Mouse (Mus musculus) bone marrow, adult 2 months (tissue): ENCODE data around the gene Ankrd39. TPM values are rescaled to one million over a fixed set of nuclear protein-coding genes. Genes with fewer than 3 reads are reported as not detected.

Experiments
- H3K27ac ChIP-seq: fragments of 200-500 bp; 2 replicates; pipeline ENCODE4 v1.5.1; 2012; ENCODE audit warnings: low read depth, mild to moderate bottlenecking, control low read depth, inconsistent platforms, low read length; ENCODE audit not compliant: control insufficient read depth, poor library complexity, insufficient read depth
- H3K4me1 ChIP-seq: fragments of 200-500 bp; 2 replicates; pipeline ENCODE4 v1.6.1; 2011; ENCODE audit warnings: low read length; ENCODE audit not compliant: control insufficient read depth, insufficient read depth
- H3K4me3 ChIP-seq: fragments of 200-500 bp; replicated peaks from 2 replicates; pipeline ENCODE3; 2011; ENCODE audit warnings: mild to moderate bottlenecking, low read depth, low read length, control low read depth; ENCODE audit not compliant: control insufficient read depth
- CTCF ChIP-seq: fragments of 200-500 bp; IDR thresholded peaks from 2 replicates; pipeline ENCODE4 v1.5.1; 2011; ENCODE audit warnings: low read length, control low read depth; ENCODE audit not compliant: control insufficient read depth, insufficient read depth
- POLR2A ChIP-seq: fragments of 200-500 bp; IDR thresholded peaks from 2 replicates; pipeline ENCODE4 v1.6.1; 2011; ENCODE audit warnings: low read depth, mild to moderate bottlenecking, control low read depth, low read length, borderline replicate concordance; ENCODE audit not compliant: control insufficient read depth
- WGBS: fragments of 180-500 bp; shearing (Covaris S2); methylation state at CpG from one replicate; pipeline ENCODE4 v1.1.7; 2018; 5-methylcytosine and 5-hydroxymethylcytosine counted together
- polyA plus RNA-seq: library from polyadenylated mRNA; stranded (reverse); fragments of >200 nt; gene quantifications from 2 replicates; pipeline ENCODE4 v1.2.4, GENCODE M21; 2011; ENCODE audit warnings: low replicate concordance; ENCODE audit not compliant: missing spikeins, insufficient read depth, insufficient read length

Gene Ankrd39
- polyA plus RNA-seq, 1 experiment = 3.5 TPM

- TF ChIP-seq CTCF = no peak
- no peak for TF ChIP-seq POLR2A
- Histone ChIP-seq H3K27ac (no peak overlapping the region), H3K4me3 (no peak overlapping the region), H3K4me1 (no peaks in the 10 kb centered on the region)
- WGBS = 28% methylated on average over 1 of the region's 1 CpGs
Measured at GRCm38 (mm10) chr1:36528351-36528750, 18.9 kb downstream of the Ankrd39 start.

- TF ChIP-seq CTCF (no peak), POLR2A (no peak)
- Histone ChIP-seq H3K4me3 (no peak overlapping the region), H3K27ac (no peak overlapping the region), H3K4me1 (no peaks in the 10 kb centered on the region)
- 88% methylated on average over 10 of the region's 10 CpGs for WGBS
Measured at GRCm38 (mm10) chr1:36526903-36527302, 20.3 kb downstream of the Ankrd39 start.

- no peak overlapping the region for H3K27ac ChIP-seq
- WGBS = 90% methylated on average over 12 of the region's 12 CpGs
- TF ChIP-seq CTCF (no peak), POLR2A (no peak)
- H3K4me1 ChIP-seq = no peaks in the 10 kb centered on the region
- H3K4me3 ChIP-seq = no peak overlapping the region
Measured at GRCm38 (mm10) chr1:36525774-36526173, 21.5 kb downstream of the Ankrd39 start.

- Histone ChIP-seq H3K4me3 (no peak overlapping the region), H3K4me1 (no peaks in the 10 kb centered on the region), H3K27ac (no peak overlapping the region)
- WGBS = 92% methylated on average over 5 of the region's 5 CpGs
- TF ChIP-seq POLR2A = no peak
- no peak for TF ChIP-seq CTCF
Measured at GRCm38 (mm10) chr1:36524058-36524457, 23.2 kb downstream of the Ankrd39 start.

GRCm38 (mm10) chr1:36523332-36524013 lies 23.8 kb downstream of the Ankrd39 start:
- TF ChIP-seq CTCF (no peak), POLR2A (no peak)
- Histone ChIP-seq H3K4me3 (no peak overlapping the region), H3K4me1 (no peaks in the 10 kb centered on the region), H3K27ac (no peak overlapping the region)
- WGBS = 85% methylated on average over 9 of the region's 9 CpGs

GRCm38 (mm10) chr1:36522210-36522609 lies 25.0 kb downstream of the Ankrd39 start:
- WGBS = 88% methylated on average over 7 of the region's 7 CpGs
- no peaks in the 10 kb centered on the region for H3K4me1 ChIP-seq
- TF ChIP-seq CTCF (no peak), POLR2A (peak; percentile 19; the same call in 1 of the 2 replicates)
- no peak overlapping the region for H3K27ac ChIP-seq
- H3K4me3 ChIP-seq = no peak overlapping the region

GRCm38 (mm10) chr1:36519626-36520025 lies 27.6 kb downstream of the Ankrd39 start:
- TF ChIP-seq CTCF (no peak), POLR2A (no peak)
- WGBS = 77% methylated on average over 11 of the region's 11 CpGs
- no peak overlapping the region for H3K4me3 ChIP-seq
- no peaks in the 10 kb centered on the region for H3K4me1 ChIP-seq
- no peak overlapping the region for H3K27ac ChIP-seq

- no peaks in the 10 kb centered on the region; the same call in none of the 2 replicates for H3K4me1 ChIP-seq
- 80% methylated on average over 3 of the region's 3 CpGs for WGBS
- TF ChIP-seq POLR2A = no peak
- no peak for TF ChIP-seq CTCF
Measured at GRCm38 (mm10) chr1:36518259-36518658, 29.0 kb downstream of the Ankrd39 start.

More at GRCm38 (mm10) chr1:36518259-36518658, 29.0 kb downstream of the Ankrd39 start:
- H3K27ac ChIP-seq = no peak overlapping the region
- no peak overlapping the region for H3K4me3 ChIP-seq
